Mouse (Mus musculus): ENCODE data around the gene Gstm2. TPM values are rescaled to one million over a fixed set of nuclear protein-coding genes. Genes with fewer than 3 reads are reported as not detected.

Gene Gstm2
- polyA plus RNA-seq, 1 experiment, result 28.1 TPM

- no peaks in the 10 kb centered on the region for H3K27me3 ChIP-seq (ENCODE audit: control insufficient read depth, insufficient read depth, low read length)
Measured at GRCm38 (mm10) chr3:108014974-108015346, 28.7 kb upstream of the Gstm2 start.

GRCm38 (mm10) chr3:108014098-108014973 is 28.1 kb upstream of the Gstm2 start:
- H3K4me3 ChIP-seq (ENCODE audit: control insufficient read depth, insufficient read depth, low read length), result no peak overlapping the region
- WGBS, result 94% methylated on average over 8 of the region's 8 CpGs
- no peak overlapping the region for H3K27ac ChIP-seq (ENCODE audit: control insufficient read depth, insufficient read depth, low read length)
- peaks cover 4% of the 10 kb centered on the region for H3K4me1 ChIP-seq (replicated peaks; ENCODE audit: control insufficient read depth, insufficient read depth, low read length)
- no peaks in the 10 kb centered on the region for H3K27me3 ChIP-seq (ENCODE audit: control insufficient read depth, insufficient read depth, low read length)
- no peaks in the 10 kb centered on the region for H3K36me3 ChIP-seq (ENCODE audit: control insufficient read depth, insufficient read depth, low read length)
- no peak for TF ChIP-seq POLR2A (IDR thresholded peaks at IDR 0.05; ENCODE audit: control insufficient read depth, extremely low read depth, insufficient read depth, low read length, poor library complexity)
- no peak for TF ChIP-seq CTCF (IDR thresholded peaks at IDR 0.05; ENCODE audit: borderline replicate concordance, control insufficient read depth, extremely low read depth, insufficient read depth, low read length, poor library complexity)
- no peak for DNase-seq

More at GRCm38 (mm10) chr3:108014974-108015346, 28.7 kb upstream of the Gstm2 start:
- WGBS, result 99% methylated on average over 2 of the region's 2 CpGs
- Histone ChIP-seq H3K4me3 (ENCODE audit: control insufficient read depth, insufficient read depth, low read length) (no peak overlapping the region), H3K4me1 (replicated peaks; ENCODE audit: control insufficient read depth, insufficient read depth, low read length) (peaks cover 4% of the 10 kb centered on the region), H3K27ac (ENCODE audit: control insufficient read depth, insufficient read depth, low read length) (no peak overlapping the region), H3K36me3 (ENCODE audit: control insufficient read depth, insufficient read depth, low read length) (no peaks in the 10 kb centered on the region)
- no peak for TF ChIP-seq CTCF (IDR thresholded peaks at IDR 0.05; ENCODE audit: borderline replicate concordance, control insufficient read depth, extremely low read depth, insufficient read depth, low read length, poor library complexity)
- TF ChIP-seq POLR2A (IDR thresholded peaks at IDR 0.05; ENCODE audit: control insufficient read depth, extremely low read depth, insufficient read depth, low read length, poor library complexity), result no peak
- DNase-seq, result no peak

- no peak for DNase-seq
Measured at GRCm38 (mm10) chr3:108013331-108013871, 27.1 kb upstream of the Gstm2 start.

GRCm38 (mm10) chr3:108011558-108011957 is 25.3 kb upstream of the Gstm2 start:
- no peaks in the 10 kb centered on the region for H3K36me3 ChIP-seq (ENCODE audit: control insufficient read depth, insufficient read depth, low read length)
- TF ChIP-seq CTCF (IDR thresholded peaks at IDR 0.05; ENCODE audit: borderline replicate concordance, control insufficient read depth, extremely low read depth, insufficient read depth, low read length, poor library complexity), result no peak
- TF ChIP-seq POLR2A (IDR thresholded peaks at IDR 0.05; ENCODE audit: control insufficient read depth, extremely low read depth, insufficient read depth, low read length, poor library complexity), result no peak
- H3K4me1 ChIP-seq (replicated peaks; ENCODE audit: control insufficient read depth, insufficient read depth, low read length), result no peaks in the 10 kb centered on the region
- H3K27ac ChIP-seq (ENCODE audit: control insufficient read depth, insufficient read depth, low read length), result no peak overlapping the region
- H3K4me3 ChIP-seq (ENCODE audit: control insufficient read depth, insufficient read depth, low read length), result no peak overlapping the region
- WGBS, result 95% methylated on average over 3 of the region's 3 CpGs
- no peaks in the 10 kb centered on the region for H3K27me3 ChIP-seq (ENCODE audit: control insufficient read depth, insufficient read depth, low read length)
- no peak for DNase-seq

More at GRCm38 (mm10) chr3:108013331-108013871, 27.1 kb upstream of the Gstm2 start:
- H3K27ac ChIP-seq (ENCODE audit: control insufficient read depth, insufficient read depth, low read length), result no peak overlapping the region
- H3K27me3 ChIP-seq (ENCODE audit: control insufficient read depth, insufficient read depth, low read length), result no peaks in the 10 kb centered on the region
- H3K36me3 ChIP-seq (ENCODE audit: control insufficient read depth, insufficient read depth, low read length), result no peaks in the 10 kb centered on the region
- no peak overlapping the region for H3K4me3 ChIP-seq (ENCODE audit: control insufficient read depth, insufficient read depth, low read length)
- no peak for TF ChIP-seq POLR2A (IDR thresholded peaks at IDR 0.05; ENCODE audit: control insufficient read depth, extremely low read depth, insufficient read depth, low read length, poor library complexity)
- H3K4me1 ChIP-seq (replicated peaks; ENCODE audit: control insufficient read depth, insufficient read depth, low read length), result peaks cover under 1% of the 10 kb centered on the region
- 47% methylated on average over 4 of the region's 4 CpGs for WGBS

- no peaks in the 10 kb centered on the region for H3K27me3 ChIP-seq (ENCODE audit: control insufficient read depth, insufficient read depth, low read length)
- no peak for DNase-seq
- no peaks in the 10 kb centered on the region for H3K36me3 ChIP-seq (ENCODE audit: control insufficient read depth, insufficient read depth, low read length)
- 83% methylated on average over 2 of the region's 2 CpGs for WGBS
- no peaks in the 10 kb centered on the region for H3K4me1 ChIP-seq (replicated peaks; ENCODE audit: control insufficient read depth, insufficient read depth, low read length)
- TF ChIP-seq POLR2A (IDR thresholded peaks at IDR 0.05; ENCODE audit: control insufficient read depth, extremely low read depth, insufficient read depth, low read length, poor library complexity) (no peak), CTCF (IDR thresholded peaks at IDR 0.05; ENCODE audit: borderline replicate concordance, control insufficient read depth, extremely low read depth, insufficient read depth, low read length, poor library complexity) (no peak)
- no peak overlapping the region for H3K4me3 ChIP-seq (ENCODE audit: control insufficient read depth, insufficient read depth, low read length)
- H3K27ac ChIP-seq (ENCODE audit: control insufficient read depth, insufficient read depth, low read length), result no peak overlapping the region
Measured at GRCm38 (mm10) chr3:108010286-108010685, 24.0 kb upstream of the Gstm2 start.

- Histone ChIP-seq H3K27me3 (ENCODE audit: control insufficient read depth, insufficient read depth, low read length) (no peaks in the 10 kb centered on the region), H3K27ac (ENCODE audit: control insufficient read depth, insufficient read depth, low read length) (no peak overlapping the region), H3K36me3 (ENCODE audit: control insufficient read depth, insufficient read depth, low read length) (no peaks in the 10 kb centered on the region), H3K4me1 (replicated peaks; ENCODE audit: control insufficient read depth, insufficient read depth, low read length) (no peaks in the 10 kb centered on the region), H3K4me3 (ENCODE audit: control insufficient read depth, insufficient read depth, low read length) (no peak overlapping the region)
- WGBS, result 72% methylated on average over 8 of the region's 8 CpGs
- TF ChIP-seq POLR2A (IDR thresholded peaks at IDR 0.05; ENCODE audit: control insufficient read depth, extremely low read depth, insufficient read depth, low read length, poor library complexity) (no peak), CTCF (IDR thresholded peaks at IDR 0.05; ENCODE audit: borderline replicate concordance, control insufficient read depth, extremely low read depth, insufficient read depth, low read length, poor library complexity) (no peak)
- DNase-seq, result no peak
Measured at GRCm38 (mm10) chr3:108002021-108002420, 15.8 kb upstream of the Gstm2 start.
